In genomic region chr4:63290081-63290480, GRCm38 (mm10) we compare ENCODE assay signal across 9 mouse cellular contexts. TPM values are rescaled to one million over a fixed set of nuclear protein-coding genes. Genes with fewer than 3 reads are reported as not detected.
DNase-seq lines count a peak whose midpoint lies in the region; ATAC-seq lines count a peak whose summit lies in the region.
"Had no signal": no experiment of that assay in that cellular context is flagged by ENCODE, and none has a peak within 500 bp of the region (broad histone marks: within the 10 kb centered on the region; RNA-seq: fewer than 3 reads in every experiment).

No protein-coding gene starts in this region.

- H3K36me3 ChIP-seq in midbrain, embryonic 11.5 days (ENCODE audit: control insufficient read depth, insufficient read depth, low read length) = no peaks in the 10 kb centered on the region
- no peaks in the 10 kb centered on the region for H3K36me3 ChIP-seq in midbrain, embryonic 13.5 days
- peaks cover 30% of the 10 kb centered on the region for H3K36me3 ChIP-seq in stomach, embryonic 15.5 days

- WGBS in midbrain, embryonic 11.5 days = 85% methylated on average over 2 of the region's 2 CpGs
- WGBS in midbrain, embryonic 13.5 days = 68% methylated on average over 2 of the region's 2 CpGs
- WGBS in stomach, embryonic 15.5 days = 65% methylated on average over 2 of the region's 2 CpGs

- no peaks in the 10 kb centered on the region for H3K9me3 ChIP-seq in midbrain, embryonic 11.5 days (ENCODE audit: control insufficient read depth, low read length)
- no peaks in the 10 kb centered on the region for H3K9me3 ChIP-seq in midbrain, embryonic 13.5 days
- H3K9me3 ChIP-seq in stomach, embryonic 15.5 days = no peaks in the 10 kb centered on the region

- ATAC-seq in cerebellum, adult (ENCODE audit: insufficient number of reproducible peaks, low FRiP score, low TSS enrichment) = no peak
- no peak for ATAC-seq in midbrain, embryonic 11.5 days (ENCODE audit: low FRiP score)
- ATAC-seq in midbrain, embryonic 13.5 days = no peak
- ATAC-seq in stomach, embryonic 15.5 days (ENCODE audit: insufficient read depth, low FRiP score, low read depth) = no peak
- ATAC-seq in megakaryocyte, adult 5-6 weeks (ENCODE audit: poor library complexity, severe bottlenecking) = no peak

- H3K27ac ChIP-seq in midbrain, embryonic 11.5 days (ENCODE audit: low read depth, low read length) = no peak overlapping the region
- H3K27ac ChIP-seq in midbrain, embryonic 13.5 days = no peak overlapping the region
- H3K27ac ChIP-seq in stomach, embryonic 15.5 days = peak overlapping the region; percentile 73

- no peaks in the 10 kb centered on the region for H3K4me1 ChIP-seq in midbrain, embryonic 11.5 days (ENCODE audit: control insufficient read depth, insufficient read depth, low read length)
- 0 out of 2 replicates have a peak, but pooled peaks cover 8% of the 10 kb centered on the region for H3K4me1 ChIP-seq in midbrain, embryonic 13.5 days (replicated peaks)
- peaks cover 7% of the 10 kb centered on the region; the same call in 1 of the 2 replicates for H3K4me1 ChIP-seq in stomach, embryonic 15.5 days

- H3K4me2 ChIP-seq in midbrain, embryonic 11.5 days = no peak overlapping the region
- no peak overlapping the region for H3K4me2 ChIP-seq in midbrain, embryonic 13.5 days (replicated peaks)
- no peak overlapping the region for H3K4me2 ChIP-seq in stomach, embryonic 15.5 days

- H3K27me3 ChIP-seq in midbrain, embryonic 11.5 days (ENCODE audit: control insufficient read depth, insufficient read depth, low read length) = no peaks in the 10 kb centered on the region
- H3K27me3 ChIP-seq in midbrain, embryonic 13.5 days = no peaks in the 10 kb centered on the region
- no peaks in the 10 kb centered on the region for H3K27me3 ChIP-seq in stomach, embryonic 15.5 days (replicated peaks)

- DNase-seq in cerebellum, adult 18-20 months = peak; percentile 24 to 39
- DNase-seq in midbrain, embryonic 11.5 days (ENCODE audit: low spot score, missing footprints) = peak; percentile 45
- peak; percentile 42 to 51 for DNase-seq in left cerebral cortex, adult 9 months (ENCODE audit: low spot score in 2 of 2)
- DNase-seq in natural killer cell, adult 2 months (ENCODE audit: low spot score in 2 of 2) = no peak

- H3K9ac ChIP-seq in midbrain, embryonic 11.5 days (ENCODE audit: low read length) = no peak overlapping the region
- H3K9ac ChIP-seq in midbrain, embryonic 13.5 days (replicated peaks) = no peak overlapping the region
- no peak overlapping the region for H3K9ac ChIP-seq in stomach, embryonic 15.5 days

- H3K4me3 ChIP-seq in midbrain, embryonic 11.5 days (ENCODE audit: low read depth, low read length) = no peak overlapping the region
- no peak overlapping the region for H3K4me3 ChIP-seq in midbrain, embryonic 13.5 days (replicated peaks)
- H3K4me3 ChIP-seq in stomach, embryonic 15.5 days (replicated peaks) = no peak overlapping the region

RNA-seq across cellular contexts. Expression of gene Orm1, which starts 54.3 kb away (rescaled TPM):
- not detected in 2 replicates for polyA plus RNA-seq in midbrain, embryonic 11.5 days (2014; fragmentation: Nextera tagmentation; extraction: Ambion mirVana)
- polyA plus RNA-seq in midbrain, embryonic 13.5 days (2015; fragmentation: Nextera tagmentation; extraction: Ambion mirVana) = not detected in 2 replicates
- 0.18 TPM in 1 of 2 replicates, not detected in the other for polyA plus RNA-seq in stomach, embryonic 15.5 days (2015; fragmentation: Nextera tagmentation; extraction: Ambion mirVana)
- 18.3 and 25.9 TPM in 2 replicates for total RNA-seq in megakaryocyte, adult 5-6 weeks (2015)
- 28.3 and 30.2 TPM in 2 replicates for total RNA-seq in megakaryocyte, adult 5-6 weeks (2017)
- polyA plus RNA-seq: kidney, postnatal 0 days had no signal

Comparison
In these comparisons a context has a peak if more than half of its experiments do, and no peak if none do; other contexts are left out.
1. DNase-seq: peak in cerebellum, adult 18-20 months (2 of 2), midbrain, embryonic 11.5 days (single experiment) and left cerebral cortex, adult 9 months (2 of 2); none in natural killer cell, adult 2 months (0 of 2).